In genomic region chr8:13644155-13644554, GRCm38 (mm10) we compare ENCODE assay signal across 8 mouse cellular contexts. TPM values are rescaled to one million over a fixed set of nuclear protein-coding genes. Genes with fewer than 3 reads are reported as not detected.
DNase-seq lines count a peak whose midpoint lies in the region; ATAC-seq and TF ChIP-seq lines count a peak whose summit lies in the region.

No protein-coding gene starts in this region.

- no peak overlapping the region for H3K4me3 ChIP-seq in cortical plate, adult 2 months (ENCODE audit: insufficient read depth, low read length)
- H3K4me3 ChIP-seq in heart, adult 2 months: no peak overlapping the region
- no peak overlapping the region for H3K4me3 ChIP-seq in kidney, postnatal 0 days (replicated peaks; ENCODE audit: low read depth, low read length)

- no peaks in the 10 kb centered on the region for H3K27me3 ChIP-seq in heart, adult 2 months (ENCODE audit: control insufficient read depth, insufficient read depth, low read length)
- no peaks in the 10 kb centered on the region for H3K27me3 ChIP-seq in kidney, postnatal 0 days (ENCODE audit: insufficient read depth, low read length)

- 0 out of 2 replicates have a peak overlapping the region, but pooled peaks have one; percentile 8 for H3K4me2 ChIP-seq in kidney, postnatal 0 days (ENCODE audit: low read length)

- no peak for TF ChIP-seq CTCF in cortical plate, adult 2 months (IDR thresholded peaks at IDR 0.05; ENCODE audit: extremely low read depth, insufficient read depth, low read length)
- TF ChIP-seq CTCF in heart, adult 2 months (IDR thresholded peaks at IDR 0.05): peak; percentile 39
- no peak for TF ChIP-seq CTCF in kidney, postnatal 0 days (IDR thresholded peaks at IDR 0.05; ENCODE audit: low read depth)

- H3K36me3 ChIP-seq in heart, adult 2 months (ENCODE audit: control insufficient read depth, insufficient read depth, low read length): 0 out of 2 replicates have a peak, but pooled peaks cover 2% of the 10 kb centered on the region
- H3K36me3 ChIP-seq in kidney, postnatal 0 days (ENCODE audit: insufficient read depth, low read length): no peaks in the 10 kb centered on the region

- TF ChIP-seq EP300 in heart, adult 2 months (IDR thresholded peaks at IDR 0.05; ENCODE audit: insufficient read depth, low read depth, low read length): no peak

- H3K9me3 ChIP-seq in kidney, postnatal 0 days (replicated peaks; ENCODE audit: low read length): no peaks in the 10 kb centered on the region

- peak overlapping the region; percentile 7; the same call in 1 of the 2 replicates for H3K9ac ChIP-seq in heart, adult 2 months (ENCODE audit: low read depth, low read length)
- H3K9ac ChIP-seq in kidney, postnatal 0 days (ENCODE audit: low read depth, low read length): 0 out of 2 replicates have a peak overlapping the region, but pooled peaks have one; percentile 35

- H3K4me1 ChIP-seq in cortical plate, adult 2 months (ENCODE audit: control insufficient read depth, insufficient read depth, low read length): peaks cover 35% of the 10 kb centered on the region
- H3K4me1 ChIP-seq in heart, adult 2 months (ENCODE audit: control insufficient read depth, insufficient read depth, low read length): peaks cover 29% of the 10 kb centered on the region
- H3K4me1 ChIP-seq in kidney, postnatal 0 days (replicated peaks; ENCODE audit: insufficient read depth, low read length): peaks cover 24% of the 10 kb centered on the region

- DNase-seq in layer of hippocampus, adult 9-11 months: peak; percentile 70
- no peak for DNase-seq in layer of hippocampus, postnatal 25 days (ENCODE audit: extremely low spot score in 1 of 2, low spot score in 1 of 2)
- DNase-seq in heart, adult 2 months: peak; percentile 58 to 73
- DNase-seq in kidney, postnatal 0 days (ENCODE audit: low spot score): peak; percentile 68
- no peak for DNase-seq in thymus, postnatal 25 days
- no peak for DNase-seq in T-cell, adult 2 months (ENCODE audit: low spot score)

- 3% methylated on average over 6 of the region's 6 CpGs for WGBS in heart, adult 2 months
- whole genome bisulfite sequencing in kidney, postnatal 0 days: 8% methylated on average over 6 of the region's 6 CpGs

- no peak for TF ChIP-seq POLR2A in cortical plate, adult 2 months (IDR thresholded peaks at IDR 0.05; ENCODE audit: extremely low read depth, insufficient read depth, low read length)
- TF ChIP-seq POLR2A in heart, adult 2 months (IDR thresholded peaks at IDR 0.05; ENCODE audit: insufficient read depth, low read depth, low read length): no peak

- no peaks in the 10 kb centered on the region for H3K79me2 ChIP-seq in heart, adult 2 months (replicated peaks; ENCODE audit: control insufficient read depth, insufficient read depth, low read length)

- no peak for ATAC-seq in kidney, postnatal 0 days (replicated peaks; ENCODE audit: low FRiP score, low read depth)
- peak; percentile 17 for ATAC-seq in megakaryocyte progenitor cell, adult 5-6 weeks (replicated peaks; ENCODE audit: poor library complexity)

- intact Hi-C loops in heart, adult 2 months (cut with DNase I): no loop called here

- H3K27ac ChIP-seq in cortical plate, adult 2 months (ENCODE audit: insufficient read depth, low read length): peak overlapping the region; percentile 83
- peak overlapping the region; percentile 66 for H3K27ac ChIP-seq in heart, adult 2 months
- H3K27ac ChIP-seq in kidney, postnatal 0 days: peak overlapping the region; percentile 61

RNA-seq across cellular contexts. Expression of gene Rasa3, which starts 33.2 kb away (rescaled TPM):
- total RNA-seq in layer of hippocampus, postnatal 25 days (2021): 10 to 100 TPM; 58.5 to 66.2 TPM
- 52.4 and 53.1 TPM in 2 replicates for polyA plus RNA-seq in cortical plate, adult 2 months (2012; rRNA removed)
- 10 to 100 TPM; 14.6 to 16.9 TPM for total RNA-seq in heart, adult 2 months (2021)
- polyA plus RNA-seq in heart, adult 2 months (2012; rRNA removed): 16.5 and 16.8 TPM in 2 replicates
- 14.0 and 15.6 TPM in 2 replicates for polyA plus RNA-seq in kidney, postnatal 0 days (2015; fragmentation: Nextera tagmentation; extraction: Ambion mirVana)
- total RNA-seq in megakaryocyte progenitor cell, adult 5-6 weeks (2015): 24.1 and 36.8 TPM in 2 replicates
- 49.3 and 51.3 TPM in 2 replicates for total RNA-seq in megakaryocyte progenitor cell, adult 5-6 weeks (2017)

Comparison
In these comparisons a context has a peak if more than half of its experiments do, and no peak if none do; other contexts are left out.
1. DNase-seq: peak in layer of hippocampus, adult 9-11 months (single experiment), heart, adult 2 months (2 of 2) and kidney, postnatal 0 days (single experiment); none in layer of hippocampus, postnatal 25 days (0 of 2), thymus, postnatal 25 days (single experiment) and T-cell, adult 2 months (single experiment).
2. Peak in every context shown above with its lines, with median percentiles within 50 percentile points of each other: H3K27ac ChIP-seq.